Mouse (Mus musculus): ENCODE data around the gene Chd1. TPM values are rescaled to one million over a fixed set of nuclear protein-coding genes. Genes with fewer than 3 reads are reported as not detected.
"Not testable (repeated sequence)": the region's sequence is repeated elsewhere in the genome, so short reads cannot be mapped to it uniquely, and the experiment has no call there.

The Chd1 gene
- polyA plus RNA-seq, 2 experiments from 2014 or later: 15.3 to 17.6 TPM

DNA sequence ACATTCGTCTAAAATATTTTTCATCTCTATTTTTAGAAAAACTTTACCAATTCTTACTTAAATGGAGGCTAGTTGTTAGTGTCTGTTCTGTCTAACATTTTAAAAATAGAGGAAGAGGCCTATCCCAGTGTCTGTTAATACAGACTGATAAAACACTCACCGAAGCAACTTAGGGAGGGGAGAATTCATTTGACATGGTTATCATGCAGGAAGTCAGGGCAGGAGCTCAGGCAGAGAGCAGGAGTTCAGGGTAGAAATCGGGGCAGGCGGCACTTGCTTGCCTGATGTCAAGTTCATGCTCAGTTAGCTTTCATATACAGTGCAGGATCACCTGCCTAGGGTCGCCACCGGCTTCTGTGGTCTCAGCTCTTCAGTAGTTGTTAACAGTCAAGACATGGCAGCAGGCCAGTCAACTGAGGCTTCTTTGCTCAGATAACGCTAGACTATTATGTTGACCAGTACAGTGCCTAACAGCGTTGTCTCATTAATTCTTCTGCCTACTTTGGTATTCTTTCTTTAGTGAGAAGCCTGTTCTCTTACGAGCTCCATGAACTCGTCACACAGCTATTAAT, 32.7 kb downstream of the Chd1 start:
- no peak for ATAC-seq

DNA sequence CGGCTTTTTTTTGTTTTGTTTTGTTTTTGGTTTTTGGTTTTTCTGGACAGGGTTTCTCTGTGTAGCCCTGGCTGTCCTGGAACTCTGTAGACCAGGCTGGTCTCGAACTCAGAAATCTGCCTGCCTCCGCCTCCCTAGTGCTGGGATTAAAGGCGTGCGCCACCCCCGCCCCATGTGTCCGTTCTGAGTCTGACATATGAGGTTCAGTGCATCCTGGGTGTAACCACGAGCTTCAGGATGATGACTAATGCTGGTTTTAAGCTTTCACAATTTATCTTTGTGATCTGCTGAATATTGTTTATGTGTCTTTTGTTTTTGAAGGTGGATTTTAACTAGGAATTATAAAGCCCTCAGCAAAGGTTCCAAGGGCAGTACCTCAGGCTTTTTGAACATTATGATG, 37.1 kb downstream of the Chd1 start:
- ATAC-seq: peak; percentile 54

DNA sequence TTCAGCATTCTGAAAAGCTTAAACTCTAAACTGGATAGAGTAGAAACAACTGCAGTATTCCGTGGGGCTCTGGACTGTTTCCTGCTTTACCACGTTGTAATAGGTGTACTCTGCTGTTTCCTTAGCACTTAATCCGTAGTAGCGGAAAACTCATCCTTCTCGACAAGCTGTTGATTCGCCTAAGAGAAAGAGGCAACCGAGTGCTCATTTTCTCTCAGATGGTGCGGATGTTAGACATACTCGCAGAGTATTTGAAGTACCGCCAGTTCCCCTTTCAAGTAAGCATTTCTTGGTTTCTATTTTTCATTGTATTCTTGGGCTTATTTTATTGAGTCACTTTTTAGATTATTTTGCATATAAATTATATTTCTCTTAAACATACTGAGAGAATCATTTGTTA, 38.2 kb downstream of the Chd1 start:
- peak; percentile 42 for ATAC-seq

DNA sequence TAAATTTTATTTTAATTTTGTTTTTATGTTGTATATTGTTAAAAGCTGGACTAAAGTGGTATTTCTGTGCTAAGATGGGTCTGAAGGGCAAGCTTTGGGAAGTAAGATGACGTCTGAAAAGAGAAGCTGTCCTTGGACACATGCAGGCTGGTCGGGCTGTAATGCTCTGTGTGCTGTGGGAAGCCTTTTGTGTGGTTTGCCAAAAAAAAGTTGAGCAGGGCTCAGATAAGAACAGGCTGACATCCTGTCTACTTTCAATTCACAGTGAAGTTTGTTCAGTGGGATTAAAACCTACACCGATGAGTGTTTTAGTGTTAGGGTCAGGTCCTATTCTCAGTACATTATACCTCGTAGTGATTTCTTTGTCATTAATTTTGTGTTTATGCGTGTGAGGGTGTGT, 38.6 kb downstream of the Chd1 start:
- peak; percentile 60 for ATAC-seq

DNA sequence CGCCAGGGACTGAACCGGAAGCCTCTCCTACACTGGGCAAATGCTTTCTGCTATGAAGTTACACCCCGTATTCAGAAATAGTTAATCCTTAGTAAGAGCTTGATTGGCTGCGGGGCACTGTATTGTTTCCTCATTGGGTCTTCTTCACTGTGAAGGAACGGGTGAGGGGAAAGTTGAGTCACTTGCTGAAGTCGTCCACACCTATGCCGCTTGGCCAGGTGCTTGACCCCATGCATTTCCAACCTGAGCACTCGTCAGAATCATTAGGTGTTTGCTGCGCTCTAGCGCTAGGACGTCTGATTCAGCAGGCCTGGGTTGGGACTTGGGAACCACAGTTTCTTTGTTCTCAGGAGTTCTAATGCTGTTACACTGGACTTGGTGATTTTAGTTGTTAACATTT, 41.9 kb downstream of the Chd1 start:
- ATAC-seq: no peak

DNA sequence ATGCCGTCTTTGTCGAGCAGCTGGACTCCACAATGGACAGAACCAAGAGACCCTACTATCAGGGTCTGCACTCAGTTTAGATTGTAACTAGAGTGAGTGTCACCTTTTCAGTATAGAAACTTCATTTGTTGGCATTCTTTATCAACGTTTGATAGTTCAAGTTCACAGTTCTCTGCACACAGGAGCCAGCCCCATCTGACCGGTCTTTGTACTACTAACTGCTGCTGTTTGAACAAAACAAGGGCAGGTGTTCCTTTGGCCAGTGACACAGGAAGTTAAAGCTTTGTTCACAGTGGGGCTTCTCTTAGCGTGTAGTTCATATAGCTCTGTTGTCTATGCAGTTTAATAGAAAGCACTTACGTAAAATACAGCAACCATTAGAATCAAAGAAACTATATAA, 43.3 kb downstream of the Chd1 start:
- no peak for ATAC-seq

DNA sequence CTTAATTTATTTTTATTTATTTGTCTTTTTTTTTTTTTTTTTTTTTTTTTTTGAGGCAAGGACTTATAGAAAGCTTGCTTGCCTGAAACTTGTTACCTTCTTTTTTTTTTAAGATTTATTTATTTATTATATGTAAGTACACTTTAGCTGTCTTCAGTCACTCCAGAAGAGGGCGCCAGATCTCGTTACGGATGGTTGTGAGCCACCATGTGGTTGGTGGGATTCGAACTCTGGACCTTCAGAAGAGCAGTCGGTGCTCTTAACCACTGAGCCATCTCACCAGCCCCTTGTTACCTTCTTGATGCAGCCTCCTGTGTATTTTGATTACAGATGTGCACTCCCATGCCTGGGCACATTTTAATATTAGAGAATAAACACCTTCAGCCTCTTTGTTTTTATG, 46.5 kb downstream of the Chd1 start:
- ATAC-seq: not testable (repeated sequence)

DNA sequence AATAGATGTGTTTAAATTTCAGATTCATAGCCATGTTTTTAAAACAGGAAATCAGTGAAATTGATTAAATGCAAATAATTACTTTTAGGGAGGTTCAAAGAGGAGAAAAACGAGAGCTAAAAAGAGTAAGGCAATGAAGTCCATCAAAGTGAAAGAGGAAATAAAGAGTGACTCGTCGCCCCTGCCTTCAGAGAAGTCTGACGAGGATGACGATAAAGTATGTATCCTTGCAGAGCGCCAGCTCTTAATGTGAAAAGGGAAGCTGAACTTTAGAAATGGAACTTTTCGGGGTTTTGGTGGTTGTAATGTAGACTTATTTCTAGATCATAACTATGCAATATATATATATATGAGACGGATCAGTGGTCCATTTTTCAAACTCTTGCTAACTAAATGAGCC, 56.4 kb downstream of the Chd1 start:
- no peak for ATAC-seq

DNA sequence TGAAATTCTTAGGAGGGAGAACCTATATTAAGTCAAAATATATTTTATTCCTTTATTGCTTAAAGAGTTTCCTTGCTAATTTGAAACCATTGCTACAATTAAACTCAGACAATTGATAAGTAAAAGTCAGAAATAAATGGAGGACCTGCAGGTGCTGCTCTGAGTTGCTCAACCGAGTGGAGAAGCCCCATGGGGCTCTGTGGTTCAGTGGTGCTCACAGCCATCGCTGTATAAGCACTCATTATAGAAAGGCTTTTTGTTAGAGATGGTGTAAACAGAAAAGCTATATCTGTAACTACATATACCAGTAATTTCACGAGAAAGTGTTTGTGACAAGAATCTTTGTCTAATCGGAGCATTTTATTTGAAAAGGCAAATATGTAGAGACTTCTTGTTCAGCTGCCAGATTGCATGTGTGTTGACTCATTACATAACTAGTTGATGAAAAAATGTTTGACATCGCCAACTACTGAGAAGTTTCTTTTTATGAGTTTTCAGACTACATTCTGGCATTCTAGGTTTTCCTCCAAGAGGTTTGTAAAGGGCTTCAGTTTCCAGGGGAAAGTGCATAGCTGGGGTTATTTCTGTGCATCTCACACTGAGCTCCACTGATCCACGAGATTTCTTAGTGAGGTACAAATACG, 64.4 kb downstream of the Chd1 start:
- no peak for ATAC-seq

DNA sequence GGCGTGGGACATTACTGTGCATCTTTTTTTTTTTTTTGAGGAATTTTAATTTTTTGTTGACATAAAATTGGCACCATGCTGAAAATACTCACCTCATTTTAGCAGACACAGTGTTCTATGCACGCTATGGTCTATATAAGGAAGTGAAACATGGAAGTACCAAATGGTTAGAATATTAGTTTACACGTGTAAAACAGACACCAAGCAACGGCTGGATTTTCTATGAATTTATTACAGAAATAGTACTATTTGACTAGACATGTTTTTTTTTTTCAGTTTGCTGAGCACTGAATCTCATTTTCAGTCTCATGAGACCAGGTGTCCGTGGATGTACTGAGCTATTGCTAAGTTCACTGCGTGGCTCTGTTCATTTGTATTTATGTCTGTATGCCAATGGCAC, 69.2 kb downstream of the Chd1 start:
- ATAC-seq: no peak

DNA sequence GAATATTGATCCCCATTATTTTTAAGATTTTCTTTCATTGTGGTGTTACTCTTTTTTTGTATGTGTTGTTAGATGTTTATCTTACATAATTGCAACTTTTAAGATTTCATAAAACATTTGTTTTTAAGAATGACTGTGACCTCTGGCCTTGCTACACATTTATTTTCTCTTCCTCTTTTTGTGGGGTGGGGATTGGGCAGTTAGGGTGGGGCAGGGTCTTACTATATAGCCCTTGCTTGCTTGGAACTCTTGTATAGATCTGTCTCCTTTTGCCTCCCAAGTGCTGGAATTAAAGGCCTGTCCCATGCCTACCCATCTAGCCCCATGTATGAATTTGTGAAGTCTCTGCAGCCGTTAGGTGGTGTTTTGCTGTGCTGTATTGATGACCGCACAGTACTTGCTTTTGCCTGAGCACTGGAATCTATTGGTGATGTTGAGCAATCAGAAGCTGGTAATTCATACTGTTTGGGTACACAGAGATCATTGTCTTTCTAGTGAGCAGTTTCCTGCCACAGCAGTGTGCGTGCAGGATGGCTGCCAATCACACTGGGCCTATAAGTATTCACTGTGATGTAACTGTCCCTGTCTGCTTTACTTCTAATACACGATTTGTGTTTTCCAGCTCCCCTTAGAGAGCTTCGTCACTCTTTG, 69.9 kb downstream of the Chd1 start:
- no peak for ATAC-seq

DNA sequence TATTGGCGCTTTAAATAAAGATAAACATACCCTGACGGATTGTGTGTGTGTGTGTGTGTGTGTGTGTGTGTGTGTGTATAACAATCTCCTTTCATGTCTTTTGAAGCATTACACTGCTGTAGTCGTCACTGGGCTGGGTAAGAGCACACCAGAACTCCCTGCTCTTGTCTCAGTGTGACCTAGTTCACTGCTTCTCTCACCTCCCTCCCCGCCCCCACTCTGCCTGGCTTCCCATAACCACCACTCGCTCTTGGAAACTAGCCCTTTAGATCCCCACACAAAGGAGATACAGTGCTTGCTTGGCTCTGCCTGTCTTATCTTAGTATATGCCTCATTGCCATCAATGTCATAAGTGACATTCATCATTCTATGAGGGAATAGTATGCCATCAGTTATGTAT, 71.6 kb downstream of the Chd1 start:
- no peak for ATAC-seq

DNA sequence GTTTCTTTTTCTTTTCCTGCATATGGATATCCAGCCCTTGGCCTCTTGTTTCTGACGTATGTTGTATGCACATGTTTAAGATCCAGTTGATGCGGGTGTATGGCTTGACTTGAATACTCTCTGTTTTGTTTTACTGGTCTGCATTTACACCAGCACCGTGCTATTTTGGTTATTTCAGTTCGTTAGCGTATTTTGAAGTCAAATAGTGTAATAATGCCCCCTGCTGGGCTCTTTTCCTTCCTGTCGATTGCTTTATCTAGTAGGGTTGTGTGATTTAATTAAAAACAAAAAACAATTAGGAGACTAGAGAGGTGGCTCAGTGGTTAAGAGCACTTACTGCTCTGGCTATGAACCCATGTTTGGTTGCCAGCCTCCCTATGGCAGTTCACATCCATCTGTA, 73.2 kb downstream of the Chd1 start:
- no peak for ATAC-seq

DNA sequence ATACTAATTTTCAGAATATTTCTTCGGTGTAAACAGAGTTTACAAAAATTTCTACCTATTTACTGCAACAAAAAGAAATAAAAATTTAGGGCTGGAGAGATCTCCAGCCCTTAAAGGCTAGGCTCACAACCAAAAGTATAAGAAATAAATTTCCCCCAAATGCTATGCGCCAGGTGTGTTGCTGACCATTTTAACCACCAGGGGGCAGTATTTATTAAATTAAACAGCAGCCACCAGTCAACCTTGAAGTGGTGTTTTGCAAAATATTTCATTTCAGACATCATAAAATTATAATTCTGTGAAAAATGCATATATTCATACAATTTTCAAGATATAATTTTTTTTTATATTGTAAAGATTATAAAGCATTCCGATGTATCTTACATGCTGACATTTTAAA, 82.3 kb downstream of the Chd1 start:
- ATAC-seq: no peak

DNA sequence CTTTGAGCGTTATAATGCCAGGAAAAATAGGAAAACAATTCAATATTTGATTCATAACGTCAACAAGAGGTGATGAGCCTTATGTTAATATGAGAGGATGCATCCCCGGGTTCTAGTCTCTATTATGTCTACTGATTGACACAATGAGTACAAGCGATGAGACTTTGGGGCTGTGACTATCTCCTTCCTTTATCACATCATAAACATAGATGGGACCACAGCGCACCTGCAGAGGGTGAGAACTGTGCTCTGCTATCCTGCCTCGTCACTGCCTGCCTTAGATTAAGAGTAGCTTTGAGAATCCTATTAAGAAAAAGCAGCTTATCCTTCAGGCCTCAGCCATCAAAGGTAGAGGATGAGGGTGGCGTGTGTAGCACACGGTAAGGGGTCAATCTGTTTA, 85.9 kb downstream of the Chd1 start:
- no peak for ATAC-seq

DNA sequence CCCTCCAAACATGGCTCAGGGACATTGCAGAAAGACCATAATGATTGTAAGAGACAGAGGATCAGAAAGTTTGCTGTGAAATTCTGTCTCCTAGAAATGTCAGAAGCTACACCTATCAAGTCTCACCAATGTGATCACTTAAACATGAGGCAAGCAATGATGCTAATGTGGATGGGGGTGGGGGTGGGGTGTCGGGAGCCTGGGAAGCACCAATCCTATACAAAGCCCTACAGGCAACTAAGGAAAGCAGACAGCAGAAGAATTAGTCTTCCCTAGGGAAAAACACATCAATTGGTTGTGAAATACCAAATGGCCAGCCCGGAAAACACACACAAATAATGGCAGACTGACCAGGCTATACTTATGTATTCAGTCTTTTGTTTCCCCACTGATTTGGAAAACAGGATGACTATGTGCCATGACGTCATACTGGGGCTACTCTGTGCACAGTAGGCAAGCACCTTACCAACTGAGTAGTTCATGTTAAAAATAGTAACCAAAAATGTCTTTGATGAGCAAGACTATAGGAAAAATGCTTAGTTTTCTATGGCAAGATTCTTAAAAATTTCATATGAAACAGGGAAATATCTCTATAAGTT, 94.5 kb downstream of the Chd1 start:
- no peak for ATAC-seq

DNA sequence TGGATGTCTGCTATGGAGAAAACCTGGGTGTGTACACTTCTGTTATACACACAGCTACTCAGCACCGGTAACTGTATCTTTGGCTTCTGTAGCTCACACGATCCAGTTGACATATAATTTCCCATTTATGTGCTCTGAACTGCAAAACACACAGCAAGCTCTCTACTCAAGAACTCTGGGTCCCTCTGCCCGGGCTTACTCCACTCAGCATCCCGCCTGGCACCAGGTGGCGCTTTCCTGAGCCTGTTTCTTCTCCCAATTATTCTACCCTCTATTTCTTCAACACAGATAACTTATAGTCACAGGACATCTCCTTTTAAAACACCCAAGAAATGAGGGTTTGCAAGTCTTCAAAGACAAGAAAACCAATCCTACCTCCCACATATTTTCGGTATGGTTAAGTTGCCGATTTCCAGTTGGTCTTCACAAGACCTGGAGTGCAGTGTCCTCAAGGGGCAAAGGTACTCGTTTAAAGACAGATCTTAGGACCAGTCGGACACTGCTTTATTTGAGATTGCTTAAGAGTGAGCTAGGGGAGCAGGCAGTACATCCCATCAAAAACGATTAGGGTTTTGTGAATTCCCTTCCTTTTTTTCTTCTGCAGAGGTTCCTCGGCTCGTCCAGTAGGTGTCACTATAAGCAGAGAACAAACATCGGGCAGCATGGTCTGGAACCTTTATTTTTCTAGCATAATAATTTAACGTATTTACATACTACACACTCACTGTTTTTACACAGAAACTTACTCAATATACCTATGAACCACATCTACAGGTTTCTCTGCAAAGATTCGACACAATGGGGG, 99.4 kb downstream of the Chd1 start:
- peak; percentile 86 for ATAC-seq

DNA sequence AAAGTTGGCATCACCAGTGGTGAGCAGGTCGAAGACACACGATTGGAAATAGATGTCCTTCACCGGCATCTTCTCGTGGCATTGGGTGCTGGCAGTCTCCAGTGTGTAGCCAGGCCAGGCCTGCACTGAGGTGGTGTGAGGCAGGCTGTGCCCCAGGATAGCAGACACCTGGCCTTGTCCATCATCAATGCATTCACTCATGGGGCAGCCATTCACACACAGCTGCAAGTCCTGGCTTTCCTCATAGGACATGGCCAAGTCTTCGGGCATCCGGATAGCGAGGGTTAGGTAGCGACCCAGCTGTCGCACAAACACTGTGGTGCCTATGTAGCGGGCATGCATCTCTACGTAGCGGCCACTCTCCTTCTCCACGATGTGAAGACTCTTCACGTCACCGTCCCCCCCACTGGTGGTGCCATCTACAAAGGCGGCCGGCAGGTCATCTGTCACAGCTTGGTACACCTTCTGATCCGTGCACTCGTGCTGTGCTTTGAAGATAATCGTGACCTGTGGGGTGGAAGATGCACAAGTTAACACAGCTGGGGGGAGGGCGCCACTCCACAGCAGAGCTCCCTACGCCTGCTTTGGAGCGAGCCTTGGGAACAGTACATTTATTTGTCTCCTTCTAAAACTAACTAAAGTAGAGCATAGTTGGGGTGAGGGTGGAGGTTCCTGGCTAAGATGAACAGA, 102.7 kb downstream of the Chd1 start:
- no peak for ATAC-seq

DNA sequence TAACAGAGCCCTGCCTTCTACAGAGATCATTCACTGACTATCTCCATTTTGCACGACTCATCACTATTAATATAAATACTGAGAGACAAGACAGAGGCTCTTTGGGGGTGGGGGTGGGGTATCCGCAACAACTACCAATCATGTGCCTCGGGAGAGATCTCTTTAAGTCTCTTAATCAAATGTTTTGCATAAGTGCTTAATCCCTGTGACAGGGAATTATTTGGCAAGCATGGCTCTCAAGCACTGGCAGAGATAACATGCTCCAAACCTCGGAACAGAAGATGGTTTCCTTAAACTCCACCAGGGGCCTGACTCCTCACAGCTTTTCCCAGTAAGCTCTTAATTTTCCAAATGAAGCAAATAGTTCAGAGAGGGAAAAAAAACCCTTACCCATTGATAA, 103.2 kb downstream of the Chd1 start:
- ATAC-seq: no peak

DNA sequence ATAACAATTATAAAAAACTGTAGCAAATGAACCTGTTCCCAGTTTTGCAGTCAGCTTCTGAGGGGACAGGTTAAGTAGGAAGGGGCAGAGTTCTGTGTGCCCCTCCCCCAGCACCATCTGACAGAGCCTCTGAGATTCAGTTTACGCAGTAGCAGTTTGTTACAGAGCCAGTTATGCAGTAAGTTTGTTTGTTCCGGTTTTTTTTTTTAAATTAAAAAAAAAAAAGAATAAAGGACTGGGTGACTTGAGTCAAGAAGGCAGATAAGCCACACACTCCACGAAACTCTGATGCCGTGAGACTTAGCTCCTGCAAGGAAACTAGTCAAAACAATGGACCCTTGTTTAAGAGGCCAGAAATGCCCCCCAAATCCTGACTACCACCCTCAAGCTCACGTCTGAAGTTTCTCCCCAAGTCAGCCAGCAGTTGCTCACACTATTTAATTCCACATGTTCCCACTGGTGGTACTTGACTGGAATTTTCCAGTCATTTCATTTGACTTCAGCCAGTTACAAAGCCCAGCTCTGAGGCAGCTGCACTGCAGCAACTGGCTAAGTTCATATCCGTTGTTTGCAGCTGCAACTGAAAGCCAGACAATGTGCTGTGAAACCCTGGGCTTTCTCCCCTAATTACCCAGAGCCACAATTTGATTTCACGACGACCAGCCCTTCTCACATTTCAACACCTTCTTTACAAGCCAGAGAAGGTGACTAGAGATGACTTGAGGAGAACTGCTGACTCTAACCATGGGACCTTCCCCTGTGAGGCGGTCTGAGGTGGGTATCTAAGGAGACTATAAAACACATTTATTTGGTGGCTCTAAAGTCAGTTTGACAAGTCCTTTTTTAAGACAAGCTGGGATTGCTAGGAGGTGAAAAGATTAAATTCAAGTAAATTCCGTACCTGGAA, 104.0 kb downstream of the Chd1 start:
- no peak for ATAC-seq

DNA sequence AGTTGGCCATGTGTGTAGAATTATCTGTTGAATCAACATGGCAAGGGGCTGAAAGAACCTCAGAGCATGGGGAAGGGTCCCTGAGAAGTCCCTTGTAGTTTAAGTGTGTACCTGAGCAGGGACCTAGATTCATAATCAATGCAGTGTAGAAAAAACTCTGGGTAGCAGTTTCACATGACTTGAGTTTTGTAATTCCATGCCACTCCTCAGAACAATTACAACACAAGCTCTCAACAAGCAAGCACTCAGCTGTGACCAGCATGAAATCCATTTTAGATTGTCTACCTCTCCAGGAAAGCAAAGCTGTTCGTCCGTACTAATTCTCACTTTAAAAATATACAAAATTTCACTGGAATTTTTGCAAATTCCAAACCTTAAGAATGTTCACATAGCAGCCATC, 105.2 kb downstream of the Chd1 start:
- no peak for ATAC-seq

Data from CD4-positive, CD25-positive, alpha-beta regulatory T cell, adult 4 months (primary cell).